Mouse (Mus musculus) neutrophil, adult 83 days (primary cell): Measurements from ENCODE around the gene Sestd1. TPM values are rescaled to one million over a fixed set of nuclear protein-coding genes. Genes with fewer than 3 reads are reported as not detected.

ENCODE experiments used
- total RNA-seq, 2 experiments: library from RNA; stranded (reverse); gene quantifications; one replicate each; pipeline ENCODE4 v1.2.4; 2023

Sestd1 gene
- total RNA-seq = 10 to 100 TPM in 1 of 2 experiments, 1 to 10 TPM in 1; 8.7 to 10.0 TPM

DNA sequence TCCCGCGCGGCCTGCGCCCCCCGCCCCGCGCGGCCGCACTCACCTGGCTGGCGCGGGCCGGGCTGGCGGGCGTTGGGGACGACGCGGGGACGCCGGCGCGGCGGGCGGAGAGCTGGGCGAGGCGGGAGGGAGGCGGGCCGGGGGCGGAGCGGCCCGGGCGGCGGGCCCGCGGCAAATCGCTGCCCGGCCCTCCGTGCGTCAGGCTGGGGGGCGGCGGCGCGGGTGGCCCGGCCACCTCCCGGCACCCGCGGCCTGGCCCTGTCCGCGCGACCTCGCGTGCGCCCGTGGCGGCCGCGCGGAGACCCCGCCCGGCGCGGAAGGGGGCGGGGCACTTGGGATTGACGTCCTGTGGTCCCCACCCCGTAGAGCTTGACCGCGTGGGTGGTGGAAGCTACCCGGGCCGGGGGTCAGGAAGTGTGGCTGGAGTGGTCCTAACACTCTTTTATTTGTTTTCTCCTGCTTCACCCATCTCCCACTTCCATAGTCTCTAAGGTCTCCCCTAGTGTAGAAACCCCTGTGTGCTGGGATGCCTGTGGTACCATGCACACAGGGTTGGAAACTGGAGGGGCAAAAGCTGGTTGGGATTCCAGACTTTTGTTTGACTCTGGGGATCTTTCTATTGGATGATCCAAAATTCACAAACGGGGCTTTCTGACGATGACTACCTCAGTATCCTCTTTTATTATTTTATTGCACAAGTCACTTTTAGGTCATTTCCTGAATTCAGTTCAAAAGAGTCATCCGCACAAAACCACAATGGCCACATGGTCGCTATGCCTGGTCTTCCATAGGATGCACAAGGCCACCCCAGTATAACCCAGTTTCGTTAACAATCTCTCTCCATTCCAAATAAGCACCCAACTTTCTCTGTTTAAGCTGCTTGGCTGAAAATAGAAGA, at the start of gene Sestd1:
Gene Sestd1, minus strand, starts transcription at position 81 of the 898 bp plus-strand sequence.

DNA sequence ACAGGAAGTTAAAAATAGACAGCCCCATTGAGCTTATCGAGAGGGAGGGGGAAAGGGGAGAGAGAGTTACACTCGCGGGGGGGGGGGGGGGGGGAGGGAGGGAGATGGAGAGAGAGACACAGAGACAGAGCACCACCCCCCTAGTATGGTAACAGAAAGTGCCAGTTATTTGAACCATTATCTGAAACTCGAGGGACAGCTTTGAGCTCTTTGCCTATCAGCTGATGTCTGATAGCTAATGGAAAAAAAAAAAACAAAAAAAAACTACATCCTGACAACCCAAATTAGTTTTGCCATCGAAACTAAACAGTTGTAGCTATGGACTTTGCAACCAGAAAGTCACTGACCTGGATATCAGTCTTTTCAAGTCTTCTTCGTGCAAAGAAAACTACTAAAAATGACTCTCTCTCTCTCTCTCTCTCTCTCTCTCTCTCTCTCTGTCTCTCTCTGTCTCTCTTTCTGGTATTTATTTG, 109.7 kb downstream of the Sestd1 start, which contains the start of gene Ccdc141:
Gene Ccdc141, minus strand, starts transcription at position 4 of the 473 bp plus-strand sequence.

Other genes with a start within 250 kb of the Sestd1 start
- gene Ccdc141, start 110.0 kb downstream of the Sestd1 start, total RNA-seq = under 1 TPM in 1 of 2 experiments, not detected in 1; 0.75 TPM